Mouse (Mus musculus): ENCODE measurements around the gene Syt17. TPM values are rescaled to one million over a fixed set of nuclear protein-coding genes. Genes with fewer than 3 reads are reported as not detected.
"Not testable (repeated sequence)": the region's sequence is repeated elsewhere in the genome, so short reads cannot be mapped to it uniquely, and the experiment has no call there.

Syt17 gene
- polyA plus RNA-seq, 1 experiment, result 55.1 TPM

- TF ChIP-seq POLR2A (IDR thresholded peaks at IDR 0.05; ENCODE audit: extremely low read depth, insufficient read depth, low read length) (no peak), CTCF (IDR thresholded peaks at IDR 0.05; ENCODE audit: extremely low read depth, insufficient read depth, low read length) (no peak)
- peaks cover 8% of the 10 kb centered on the region; the same call in 1 of the 2 replicates for H3K4me1 ChIP-seq (ENCODE audit: control insufficient read depth, insufficient read depth, low read length)
- H3K27ac ChIP-seq (ENCODE audit: insufficient read depth, low read length), result no peak overlapping the region
- no peak overlapping the region for H3K4me3 ChIP-seq (ENCODE audit: insufficient read depth, low read length)
Measured at GRCm38 (mm10) chr7:118365251-118365650, 82.8 kb downstream of the Syt17 start.

DNA sequence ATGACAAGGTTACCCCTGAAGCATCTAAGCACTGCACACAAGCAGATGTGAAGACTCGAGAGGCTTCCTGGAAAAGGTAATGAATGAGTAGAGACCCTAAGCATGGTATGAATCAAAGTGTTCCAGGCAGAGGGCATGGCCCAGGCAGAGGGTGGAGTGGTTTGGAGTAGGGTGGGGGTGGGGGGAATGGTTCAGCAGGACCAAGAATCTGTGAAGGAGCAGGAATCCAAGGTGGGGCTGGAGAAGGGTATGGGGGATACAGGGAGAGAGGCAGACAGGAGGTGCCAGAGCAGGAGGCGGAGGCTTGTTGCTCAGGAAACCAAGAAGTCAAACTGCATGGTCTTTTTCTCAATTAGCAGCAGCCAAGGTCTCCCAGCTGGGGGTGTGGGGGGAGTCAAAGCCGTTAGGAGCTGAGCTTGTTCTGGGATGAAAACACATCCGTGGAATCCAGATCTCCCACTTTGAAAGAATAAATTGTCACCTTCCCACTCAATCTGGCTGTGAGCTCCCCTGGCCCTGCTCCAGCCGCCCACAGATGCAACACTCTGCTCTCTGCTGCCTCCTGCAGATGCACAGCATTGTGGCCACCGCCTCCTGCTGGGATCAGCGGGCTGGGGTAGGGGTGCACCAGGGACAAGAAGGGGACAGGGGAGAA is 83.5 kb downstream of the Syt17 start:
- H3K4me3 ChIP-seq (ENCODE audit: insufficient read depth, low read length), result no peak overlapping the region
- TF ChIP-seq CTCF (IDR thresholded peaks at IDR 0.05; ENCODE audit: extremely low read depth, insufficient read depth, low read length) (peak; percentile 63), POLR2A (IDR thresholded peaks at IDR 0.05; ENCODE audit: extremely low read depth, insufficient read depth, low read length) (no peak)
- peaks cover 8% of the 10 kb centered on the region; the same call in 1 of the 2 replicates for H3K4me1 ChIP-seq (ENCODE audit: control insufficient read depth, insufficient read depth, low read length)
- no peak overlapping the region for H3K27ac ChIP-seq (ENCODE audit: insufficient read depth, low read length)

DNA sequence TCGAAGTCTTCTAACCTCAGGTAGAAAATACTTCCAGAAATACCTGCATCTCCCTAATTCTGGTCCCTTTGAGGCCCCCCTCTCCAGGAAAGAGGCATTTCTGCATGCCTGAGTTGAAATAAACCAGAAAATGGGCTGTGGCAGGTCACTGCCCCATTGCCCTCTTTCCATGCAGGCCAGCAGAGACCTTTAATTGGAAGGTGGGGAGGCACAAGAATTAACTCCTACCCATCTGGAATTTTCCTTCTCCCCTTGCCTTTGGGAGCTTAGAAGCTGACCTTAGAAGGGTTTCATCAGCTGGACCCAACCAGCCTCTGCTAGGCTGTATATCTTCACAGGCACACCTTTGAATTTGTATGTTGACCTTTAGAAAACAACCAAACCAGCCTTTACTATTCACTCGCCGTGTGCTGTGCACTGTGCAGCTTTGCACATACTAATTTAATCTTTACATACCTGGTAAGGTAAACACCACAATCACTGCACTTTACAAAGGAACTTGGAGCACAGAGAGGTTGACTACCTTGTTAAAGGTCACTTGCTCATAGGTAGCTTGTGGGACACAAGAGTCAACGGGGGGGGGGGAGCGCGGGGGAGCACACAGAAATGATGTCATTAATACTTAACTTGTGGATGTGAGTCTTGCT is 84.3 kb downstream of the Syt17 start:
- peaks cover 8% of the 10 kb centered on the region; the same call in 1 of the 2 replicates for H3K4me1 ChIP-seq (ENCODE audit: control insufficient read depth, insufficient read depth, low read length)
- no peak overlapping the region for H3K27ac ChIP-seq (ENCODE audit: insufficient read depth, low read length)
- TF ChIP-seq POLR2A (IDR thresholded peaks at IDR 0.05; ENCODE audit: extremely low read depth, insufficient read depth, low read length) (no peak), CTCF (IDR thresholded peaks at IDR 0.05; ENCODE audit: extremely low read depth, insufficient read depth, low read length) (no peak)
- H3K4me3 ChIP-seq (ENCODE audit: insufficient read depth, low read length), result no peak overlapping the region

DNA sequence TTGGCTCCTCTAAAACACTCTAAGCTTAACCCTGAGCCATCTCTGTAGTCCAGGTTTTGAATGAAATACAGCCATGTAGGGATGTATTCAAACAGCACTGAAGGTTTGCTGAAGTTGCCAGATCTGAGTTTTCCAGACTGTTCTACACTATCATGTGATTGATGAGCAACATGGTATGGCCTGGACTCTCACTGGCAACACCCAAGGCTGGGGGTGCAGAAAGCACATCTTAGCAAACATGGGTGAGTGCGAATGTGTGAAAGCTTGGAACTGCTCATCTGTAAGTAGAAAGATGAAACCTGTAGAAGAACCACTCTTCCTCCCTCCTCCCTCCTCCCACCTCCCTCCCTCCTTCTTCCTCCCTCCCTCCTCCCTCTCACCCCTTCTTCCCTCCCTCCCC is 85.1 kb downstream of the Syt17 start:
- Histone ChIP-seq H3K4me1 (ENCODE audit: control insufficient read depth, insufficient read depth, low read length) (peaks cover 8% of the 10 kb centered on the region; the same call in 1 of the 2 replicates), H3K4me3 (ENCODE audit: insufficient read depth, low read length) (no peak overlapping the region), H3K27ac (ENCODE audit: insufficient read depth, low read length) (no peak overlapping the region)
- TF ChIP-seq CTCF (IDR thresholded peaks at IDR 0.05; ENCODE audit: extremely low read depth, insufficient read depth, low read length) (no peak), POLR2A (IDR thresholded peaks at IDR 0.05; ENCODE audit: extremely low read depth, insufficient read depth, low read length) (no peak)

DNA sequence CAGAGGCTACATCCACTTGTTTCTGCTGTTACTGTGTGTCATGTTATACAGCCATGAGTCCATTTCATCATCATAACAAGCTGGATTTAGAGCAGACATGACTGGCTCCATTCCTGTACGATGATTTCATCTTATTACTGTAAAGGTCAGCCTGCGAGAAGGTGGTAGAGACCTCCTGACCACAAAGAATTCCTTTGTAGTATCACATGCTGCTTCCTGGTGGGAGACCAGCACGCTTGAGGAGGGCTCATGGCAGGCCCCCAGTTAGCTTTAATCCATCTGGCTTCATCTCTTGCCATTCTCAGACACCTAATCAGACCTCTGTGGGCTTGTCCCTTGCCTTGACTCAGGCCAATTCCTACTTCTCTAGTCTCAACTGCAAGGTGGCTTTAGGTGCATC is 85.8 kb downstream of the Syt17 start:
- Histone ChIP-seq H3K27ac (ENCODE audit: insufficient read depth, low read length) (no peak overlapping the region), H3K4me3 (ENCODE audit: insufficient read depth, low read length) (no peak overlapping the region), H3K4me1 (ENCODE audit: control insufficient read depth, insufficient read depth, low read length) (peaks cover 8% of the 10 kb centered on the region; the same call in 1 of the 2 replicates)
- no peak for TF ChIP-seq POLR2A (IDR thresholded peaks at IDR 0.05; ENCODE audit: extremely low read depth, insufficient read depth, low read length)
- no peak for TF ChIP-seq CTCF (IDR thresholded peaks at IDR 0.05; ENCODE audit: extremely low read depth, insufficient read depth, low read length)

- Histone ChIP-seq H3K27ac (ENCODE audit: insufficient read depth, low read length) (no peak overlapping the region), H3K4me3 (ENCODE audit: insufficient read depth, low read length) (no peak overlapping the region), H3K4me1 (ENCODE audit: control insufficient read depth, insufficient read depth, low read length) (peaks cover 5% of the 10 kb centered on the region; the same call in 1 of the 2 replicates)
- no peak for TF ChIP-seq POLR2A (IDR thresholded peaks at IDR 0.05; ENCODE audit: extremely low read depth, insufficient read depth, low read length)
- TF ChIP-seq CTCF (IDR thresholded peaks at IDR 0.05; ENCODE audit: extremely low read depth, insufficient read depth, low read length), result no peak
Measured at GRCm38 (mm10) chr7:118358977-118359376, 89.0 kb downstream of the Syt17 start.

DNA sequence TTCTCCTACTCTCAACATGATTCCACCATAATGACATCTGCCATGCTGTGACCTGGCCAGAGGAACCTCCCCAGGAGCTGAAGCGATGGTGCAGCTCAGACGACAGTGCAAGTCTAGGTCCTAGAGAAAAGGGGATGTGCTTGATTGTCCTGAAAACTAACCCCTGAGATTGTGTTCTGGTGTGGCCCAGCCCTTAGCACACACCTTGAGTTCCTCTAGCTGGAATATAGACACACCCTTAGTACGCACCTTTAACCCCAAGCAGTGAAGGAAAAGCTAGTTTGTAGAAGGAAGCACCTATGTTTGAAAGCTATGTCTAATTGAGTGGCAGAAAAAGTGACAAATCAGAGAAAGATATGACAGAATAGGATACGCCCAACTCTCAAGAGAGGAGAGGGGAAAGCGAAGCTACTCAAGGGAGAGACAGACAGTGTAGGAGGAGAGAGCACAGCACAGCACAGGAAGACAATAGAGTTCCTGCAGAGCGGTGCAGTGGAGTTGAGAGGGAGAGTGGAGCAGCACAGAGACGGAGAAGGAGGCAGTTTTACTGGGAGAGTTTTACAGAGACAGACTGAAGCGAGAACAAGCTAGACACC is 91.5 kb downstream of the Syt17 start:
- not testable (repeated sequence) for H3K4me1 ChIP-seq (ENCODE audit: control insufficient read depth, insufficient read depth, low read length); H3K4me3 ChIP-seq (ENCODE audit: insufficient read depth, low read length); H3K27ac ChIP-seq (ENCODE audit: insufficient read depth, low read length)

DNA sequence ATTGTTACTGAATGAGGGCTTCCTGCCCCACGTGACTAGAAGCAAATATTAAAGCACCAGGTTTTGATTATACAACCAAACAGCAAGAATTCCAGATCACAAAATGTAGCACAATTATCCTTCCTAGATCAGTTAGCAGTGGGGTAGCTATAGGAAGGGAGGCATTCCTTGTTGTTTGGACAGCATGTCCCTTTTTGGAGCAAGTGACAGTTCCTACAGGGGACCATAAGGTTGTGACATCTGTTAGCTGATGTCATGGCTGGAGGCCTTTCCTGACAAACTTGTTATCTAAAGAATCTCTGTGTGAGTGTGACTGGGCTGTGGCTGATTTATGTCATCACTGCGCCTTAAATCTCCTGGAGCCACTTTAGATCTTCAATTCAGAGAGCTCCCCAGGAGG is 97.2 kb downstream of the Syt17 start:
- no peak overlapping the region for H3K27ac ChIP-seq (ENCODE audit: insufficient read depth, low read length)
- no peak for TF ChIP-seq CTCF (IDR thresholded peaks at IDR 0.05; ENCODE audit: extremely low read depth, insufficient read depth, low read length)
- no peak for TF ChIP-seq POLR2A (IDR thresholded peaks at IDR 0.05; ENCODE audit: extremely low read depth, insufficient read depth, low read length)
- H3K4me1 ChIP-seq (ENCODE audit: control insufficient read depth, insufficient read depth, low read length), result no peaks in the 10 kb centered on the region
- no peak overlapping the region for H3K4me3 ChIP-seq (ENCODE audit: insufficient read depth, low read length)

DNA sequence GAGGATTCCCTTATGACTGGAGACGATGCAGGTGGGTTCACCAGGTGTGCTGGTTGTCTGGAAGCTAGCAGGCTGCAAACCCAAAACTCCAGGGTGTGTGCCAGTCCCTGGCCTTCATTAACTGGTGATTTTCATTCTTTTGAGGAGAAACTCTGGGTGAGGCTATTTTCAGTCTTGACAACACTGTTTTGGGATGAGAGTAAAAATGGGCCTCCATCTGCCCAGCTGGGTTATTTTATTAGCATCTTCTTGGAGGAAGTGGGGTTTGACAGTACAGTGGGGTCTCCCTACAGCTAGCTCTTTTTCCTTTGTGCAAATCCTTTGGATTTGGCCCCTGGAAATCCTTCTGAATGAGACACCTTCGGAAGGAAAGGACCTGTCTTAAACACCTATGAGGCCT is 101.1 kb downstream of the Syt17 start:
- H3K4me1 ChIP-seq (ENCODE audit: control insufficient read depth, insufficient read depth, low read length), result no peaks in the 10 kb centered on the region
- no peak for TF ChIP-seq CTCF (IDR thresholded peaks at IDR 0.05; ENCODE audit: extremely low read depth, insufficient read depth, low read length)
- TF ChIP-seq POLR2A (IDR thresholded peaks at IDR 0.05; ENCODE audit: extremely low read depth, insufficient read depth, low read length), result no peak
- no peak overlapping the region for H3K4me3 ChIP-seq (ENCODE audit: insufficient read depth, low read length)
- H3K27ac ChIP-seq (ENCODE audit: insufficient read depth, low read length), result no peak overlapping the region

DNA sequence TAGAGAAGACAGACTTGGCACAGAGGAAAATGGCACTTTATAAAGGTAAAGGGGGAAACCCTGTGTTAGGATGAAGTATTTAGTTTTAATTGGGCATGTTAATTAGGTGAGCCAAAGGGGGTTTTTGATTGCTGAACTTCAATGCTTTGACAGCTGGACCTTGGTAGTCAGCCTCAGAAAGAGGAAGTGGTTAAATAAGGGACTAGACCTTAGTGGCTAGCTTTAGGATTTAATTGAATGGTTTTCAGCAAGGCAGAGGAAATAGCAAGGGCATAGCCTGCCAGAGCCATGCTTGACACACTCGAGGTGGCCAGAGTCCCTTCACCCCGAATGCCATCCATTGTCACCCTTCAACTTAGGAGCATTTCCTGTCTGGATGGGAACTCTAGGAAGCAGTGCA is 101.6 kb downstream of the Syt17 start:
- Histone ChIP-seq H3K4me3 (ENCODE audit: insufficient read depth, low read length) (no peak overlapping the region), H3K4me1 (ENCODE audit: control insufficient read depth, insufficient read depth, low read length) (no peaks in the 10 kb centered on the region), H3K27ac (ENCODE audit: insufficient read depth, low read length) (no peak overlapping the region)
- TF ChIP-seq CTCF (IDR thresholded peaks at IDR 0.05; ENCODE audit: extremely low read depth, insufficient read depth, low read length), result no peak
- no peak for TF ChIP-seq POLR2A (IDR thresholded peaks at IDR 0.05; ENCODE audit: extremely low read depth, insufficient read depth, low read length)

Data from cortical plate, adult 2 months (tissue).